Mouse (Mus musculus): ENCODE measurements around the gene Cdk11b. TPM values are rescaled to one million over a fixed set of nuclear protein-coding genes. Genes with fewer than 3 reads are reported as not detected.

Gene Cdk11b
- 10 to 100 TPM; 29.2 to 37.0 (median 30.2) TPM for total RNA-seq (2022)

DNA sequence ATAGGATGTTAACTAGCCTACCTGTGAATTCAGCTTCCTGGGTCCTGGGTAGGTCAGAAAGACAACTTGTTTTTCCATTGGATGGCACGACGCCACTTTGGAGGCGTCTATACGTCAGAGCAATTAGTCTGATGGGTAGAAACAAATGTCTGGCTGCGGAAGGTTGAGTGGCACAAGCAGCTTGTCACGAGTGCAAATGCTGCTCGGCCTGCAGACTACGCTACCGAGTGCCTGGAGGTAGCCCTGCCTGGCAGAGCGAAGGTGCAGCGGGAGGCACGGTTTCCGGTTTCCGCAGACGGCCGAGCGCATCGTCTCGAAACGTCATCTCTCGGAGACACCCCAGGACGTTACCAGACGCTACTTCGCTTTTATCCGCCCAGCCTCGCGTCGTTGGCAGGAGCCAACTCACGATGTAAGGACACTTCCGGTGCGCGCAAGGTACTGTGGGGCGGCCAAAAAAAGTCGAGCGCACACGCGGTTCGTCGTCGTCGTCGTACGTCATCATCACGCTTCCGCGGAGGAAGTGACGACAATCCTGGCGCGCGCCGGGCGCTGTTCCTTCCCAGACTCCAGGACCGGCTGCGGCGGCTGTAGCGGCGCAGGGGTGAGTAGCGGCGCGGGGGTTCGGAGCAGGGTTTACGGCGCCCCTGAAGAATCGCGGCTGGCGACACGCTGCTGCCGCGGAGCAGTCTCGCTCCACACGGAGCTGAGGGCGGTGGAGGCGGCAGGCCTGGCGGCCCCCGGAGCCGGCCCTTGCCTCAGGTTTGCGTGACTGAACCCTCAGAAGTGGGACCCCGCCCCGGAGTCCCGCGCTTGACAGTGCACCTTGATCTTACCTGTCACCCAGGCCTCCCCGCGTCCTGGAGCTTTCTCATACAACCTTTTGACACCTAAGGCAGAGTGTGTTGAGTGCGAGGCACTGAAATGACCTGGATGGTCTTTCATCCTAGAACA, at the start of gene Cdk11b:
Gene Cdk11b, plus strand, starts transcription at position 517 of the 954 bp plus-strand sequence.
- peak; percentile 94 for DNase-seq (ENCODE audit: low spot score)

DNA sequence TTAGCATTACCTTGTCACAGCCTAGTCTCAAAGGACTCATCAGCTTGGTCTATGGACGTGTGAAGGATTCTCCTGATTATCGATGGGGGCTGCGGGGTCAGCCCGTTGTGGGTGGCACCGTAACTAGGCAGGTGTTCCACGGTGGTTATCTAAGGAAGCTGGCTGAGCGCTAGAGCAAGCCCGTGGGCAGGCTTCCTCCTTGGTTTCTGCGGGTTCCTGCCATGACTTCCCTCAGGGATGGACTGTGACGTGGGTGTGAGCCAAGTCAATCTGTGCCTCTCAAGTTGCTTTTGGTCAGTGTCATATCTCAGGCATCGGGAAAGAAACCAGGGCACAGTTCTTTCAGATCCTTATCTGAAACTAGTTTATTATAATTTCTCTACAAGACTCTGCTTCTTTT, 49.7 kb upstream of the Cdk11b start:
- DNase-seq (ENCODE audit: low spot score) = no peak

DNA sequence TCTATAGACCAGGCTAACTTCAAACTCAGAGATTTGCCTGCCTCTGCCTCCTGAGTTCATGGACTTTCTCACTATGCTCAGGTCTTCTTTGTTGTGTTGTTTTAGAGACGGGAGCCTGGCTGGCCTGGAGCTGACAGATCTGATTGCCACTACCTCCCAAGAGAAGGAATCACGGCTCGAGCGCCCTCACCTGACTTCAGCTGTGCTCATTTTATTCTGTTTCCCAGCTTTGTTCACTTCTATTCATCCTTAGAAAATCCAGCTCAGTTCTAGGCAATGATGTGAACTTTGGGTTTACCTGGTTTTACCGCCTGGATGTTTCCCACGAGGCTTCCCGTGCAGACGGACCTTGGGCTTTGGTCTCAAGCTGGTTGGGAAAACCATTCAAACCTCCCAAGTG, 49.1 kb upstream of the Cdk11b start:
- no peak for DNase-seq (ENCODE audit: low spot score)

- DNase-seq (ENCODE audit: low spot score) = no peak
Observed at GRCm38 (mm10) chr4:155577132-155577531, 47.5 kb upstream of the Cdk11b start.

- no peak for DNase-seq (ENCODE audit: low spot score)
Observed at GRCm38 (mm10) chr4:155577741-155578140, 46.9 kb upstream of the Cdk11b start.

- DNase-seq (ENCODE audit: low spot score) = peak; percentile 68
Observed at GRCm38 (mm10) chr4:155578336-155579125, 46.1 kb upstream of the Cdk11b start.

DNA sequence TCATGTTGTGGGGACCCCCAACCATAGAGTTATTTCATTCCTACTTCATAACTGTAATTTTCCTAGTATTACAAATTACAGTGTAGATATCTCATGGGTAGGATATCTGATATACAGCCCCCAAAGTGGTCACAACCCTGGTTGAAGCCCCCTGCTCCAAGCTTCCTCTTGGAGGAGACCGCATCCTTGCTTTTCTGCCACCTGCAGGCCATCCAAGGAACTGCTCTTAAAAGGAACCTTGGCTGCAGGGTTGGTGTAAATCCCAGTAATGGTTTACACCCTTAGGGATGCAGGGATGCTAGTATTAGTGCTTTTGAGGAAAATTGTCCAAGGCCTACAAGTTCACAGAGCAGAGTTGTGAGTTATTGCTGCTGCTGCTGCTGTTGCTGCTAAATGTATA, 44.2 kb upstream of the Cdk11b start:
- peak; percentile 50 for DNase-seq (ENCODE audit: low spot score)

DNA sequence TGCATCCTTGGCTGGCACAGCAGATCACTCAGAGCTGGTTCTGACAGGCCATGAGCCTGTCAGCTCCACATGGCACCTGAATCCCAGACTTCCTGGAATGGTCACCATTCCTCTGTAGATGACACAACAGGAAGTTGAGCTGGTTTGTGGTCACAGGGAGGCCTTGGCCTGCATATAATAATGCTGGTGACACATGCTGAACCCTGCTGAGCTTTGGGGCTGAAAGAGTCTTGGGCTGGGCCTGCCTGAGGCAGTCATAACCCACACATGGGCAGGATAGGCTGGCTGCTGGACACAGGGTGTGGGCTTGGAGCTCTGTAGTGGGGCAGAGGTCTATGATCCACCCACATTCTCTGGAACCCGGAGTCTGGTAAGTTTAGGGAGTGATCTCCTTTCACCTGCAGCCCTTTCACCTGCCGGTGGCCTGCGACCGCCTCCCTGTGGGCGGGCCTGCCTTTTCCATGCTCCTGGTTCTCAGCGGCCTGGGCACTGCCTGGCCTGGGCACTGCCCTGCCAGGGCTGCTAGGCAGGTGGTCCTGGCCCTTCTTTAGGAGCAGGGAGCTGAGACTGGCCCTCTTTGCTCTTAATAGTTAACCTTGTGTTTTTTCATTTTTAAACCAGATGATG, 42.3 kb upstream of the Cdk11b start:
- DNase-seq (ENCODE audit: low spot score) = no peak

- DNase-seq (ENCODE audit: low spot score) = no peak
Observed at GRCm38 (mm10) chr4:155589356-155589755, 35.3 kb upstream of the Cdk11b start.

DNA sequence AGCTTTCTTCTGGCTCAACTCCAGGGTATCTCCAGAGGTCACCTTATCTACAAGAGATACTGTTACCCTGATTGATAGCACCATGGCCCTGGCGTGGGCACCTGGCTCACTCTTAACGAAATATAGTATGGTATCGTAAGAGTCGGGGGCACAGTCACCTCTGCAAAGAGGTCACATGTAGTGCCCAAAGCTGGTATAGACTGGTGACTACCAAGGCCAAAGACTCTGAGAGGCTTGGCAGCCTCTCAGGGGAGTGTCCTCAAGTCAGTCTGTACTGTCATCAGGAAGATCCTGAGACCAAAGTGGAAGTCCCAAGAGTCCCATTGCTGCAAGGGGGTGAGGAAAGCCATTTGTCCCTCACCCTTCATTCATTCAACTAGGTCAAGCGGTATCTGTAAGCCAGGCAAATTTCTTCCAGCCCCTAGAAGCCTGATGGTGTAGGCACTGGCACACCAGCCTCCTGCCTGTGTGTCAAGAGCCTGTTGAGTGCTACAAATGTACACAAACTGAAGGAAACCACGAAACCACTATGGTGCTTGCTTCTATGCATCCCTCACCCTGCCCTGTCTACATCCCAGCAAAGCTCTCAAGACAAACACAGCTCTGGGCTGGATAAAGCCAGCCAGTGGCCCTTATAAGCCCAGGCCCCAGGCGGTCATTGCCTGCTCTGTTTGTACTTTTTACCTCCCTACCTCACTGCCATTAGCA, 33.5 kb upstream of the Cdk11b start:
- no peak for DNase-seq (ENCODE audit: low spot score)

DNA sequence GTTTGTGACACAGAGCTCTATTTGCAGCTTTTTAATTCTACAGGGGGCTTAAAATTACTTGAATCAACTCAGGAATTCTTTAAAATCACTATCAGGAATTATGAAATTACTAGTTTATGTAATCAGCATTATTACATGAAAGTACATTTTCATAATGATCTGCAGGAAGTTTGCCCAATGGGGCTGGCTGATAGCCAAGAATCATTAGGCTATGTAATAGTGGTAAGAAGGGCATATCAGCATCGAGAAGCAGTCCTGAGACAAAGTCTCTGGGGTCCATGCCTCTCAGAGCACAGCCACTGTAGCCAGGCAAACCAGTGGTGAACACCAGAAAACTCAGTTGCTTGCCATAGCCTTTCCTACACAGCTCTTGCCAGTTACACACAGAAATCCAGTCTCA, 30.9 kb upstream of the Cdk11b start:
- DNase-seq (ENCODE audit: low spot score) = no peak

DNA sequence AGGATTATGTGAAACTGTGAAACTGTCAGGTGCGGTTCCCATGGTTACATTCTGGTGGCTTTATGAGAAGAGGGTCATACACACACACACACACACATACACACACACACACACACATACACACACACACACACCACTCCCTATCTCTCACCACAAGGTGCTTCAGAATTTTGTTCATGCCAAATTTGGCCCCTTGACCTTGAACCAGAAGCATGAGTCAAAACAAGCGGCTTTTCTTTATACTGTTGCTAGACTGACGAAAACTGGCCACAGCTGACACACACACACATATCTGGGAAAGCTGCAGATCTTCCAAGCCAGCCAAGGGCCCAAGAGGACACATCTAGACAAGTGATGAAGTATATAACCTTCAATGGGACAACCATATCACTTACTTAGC, 28.9 kb upstream of the Cdk11b start:
- no peak for DNase-seq (ENCODE audit: low spot score)

GRCm38 (mm10) chr4:155596606-155597005, 28.0 kb upstream of the Cdk11b start:
- no peak for DNase-seq (ENCODE audit: low spot score)

DNA sequence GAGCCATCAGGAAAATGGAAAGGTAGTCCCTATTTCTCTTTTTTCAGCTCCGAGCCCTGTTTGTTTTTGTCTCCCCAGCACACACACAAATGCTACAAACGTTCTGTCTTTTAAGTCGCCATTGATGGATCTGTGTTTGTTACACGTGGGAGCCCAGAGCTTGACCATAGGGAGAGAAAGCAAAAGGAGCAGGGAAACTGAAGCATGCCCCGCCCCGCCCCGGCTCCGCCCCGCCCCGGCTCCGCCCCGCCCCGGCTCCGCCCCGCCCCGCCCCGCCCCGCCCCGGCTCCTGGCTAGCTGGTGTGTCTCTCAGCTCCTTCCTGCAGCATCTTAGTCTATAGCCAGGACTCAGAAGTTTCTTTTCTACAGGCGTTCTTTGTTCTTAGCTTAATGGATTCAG, 26.1 kb upstream of the Cdk11b start:
- DNase-seq (ENCODE audit: low spot score) = no peak

DNA sequence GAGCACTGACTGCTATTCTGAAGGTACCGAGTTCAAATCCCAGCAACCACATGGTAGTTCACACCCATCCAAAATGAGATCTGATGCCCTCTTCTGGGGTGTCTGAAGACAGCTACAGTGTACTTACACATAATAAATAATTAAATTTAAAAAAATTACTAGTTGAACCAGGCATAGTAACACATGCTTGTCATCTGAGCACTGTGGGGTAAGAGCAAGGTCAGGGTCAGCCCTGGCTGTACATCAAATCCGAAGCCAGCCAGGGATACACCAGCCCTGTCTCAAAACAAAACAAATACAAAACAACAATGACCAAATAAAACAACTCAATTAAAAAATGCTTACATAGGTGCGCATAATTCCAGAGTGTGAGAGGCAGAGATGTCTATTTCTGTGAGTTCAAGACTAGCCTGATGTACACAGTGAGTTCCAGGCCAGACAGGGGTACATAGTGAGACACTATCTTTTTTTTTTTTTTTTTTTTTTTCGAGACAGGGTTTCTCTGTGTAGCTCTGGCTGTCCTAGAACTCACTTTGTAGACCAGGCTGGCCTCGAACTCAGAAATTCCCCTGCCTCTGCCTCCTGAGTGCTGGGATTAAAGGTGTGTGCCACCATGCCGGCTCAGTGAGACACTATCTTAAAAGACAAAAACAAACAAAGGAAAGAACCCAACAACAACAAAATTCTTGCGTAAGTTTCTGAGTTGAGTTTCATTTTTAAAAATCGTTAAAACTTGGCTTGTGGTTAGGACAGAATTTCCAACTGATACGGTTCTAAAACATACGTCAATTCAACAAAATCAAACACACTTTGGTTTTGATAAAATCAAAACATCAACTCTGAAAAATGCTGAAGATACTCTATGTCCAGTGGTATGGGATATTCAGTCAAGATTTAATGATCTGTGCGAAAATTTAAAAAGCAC, 24.5 kb upstream of the Cdk11b start:
- DNase-seq (ENCODE audit: low spot score) = no peak

- DNase-seq (ENCODE audit: low spot score) = peak; percentile 91
Observed at GRCm38 (mm10) chr4:155601091-155601996, 23.3 kb upstream of the Cdk11b start, which contains the start of gene Slc35e2. Gene Slc35e2, plus strand, starts transcription at chr4:155601416.

DNA sequence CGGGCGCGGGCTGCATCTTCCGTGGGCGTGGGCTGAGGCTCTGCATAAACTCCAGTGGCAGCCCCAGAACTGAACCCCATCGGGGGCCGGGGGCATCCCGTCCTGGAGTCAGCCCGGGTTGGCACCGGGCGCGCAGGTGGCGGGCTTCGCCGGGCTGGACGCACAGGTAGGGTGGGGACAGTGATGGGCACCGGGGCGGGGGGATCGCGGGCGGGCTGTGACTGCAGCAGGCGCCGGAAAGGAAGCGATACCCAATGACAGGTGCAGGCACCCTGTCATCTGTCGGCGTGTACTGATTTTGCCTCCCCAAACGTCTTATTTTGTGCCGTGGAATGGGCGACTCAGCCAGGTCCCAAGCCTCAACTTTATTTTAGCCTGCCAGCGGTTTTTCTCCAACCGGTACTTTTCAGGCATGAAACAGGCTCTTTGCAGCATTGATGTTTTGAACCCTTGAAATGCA, 22.6 kb upstream of the Cdk11b start:
- no peak for DNase-seq (ENCODE audit: low spot score)

DNA sequence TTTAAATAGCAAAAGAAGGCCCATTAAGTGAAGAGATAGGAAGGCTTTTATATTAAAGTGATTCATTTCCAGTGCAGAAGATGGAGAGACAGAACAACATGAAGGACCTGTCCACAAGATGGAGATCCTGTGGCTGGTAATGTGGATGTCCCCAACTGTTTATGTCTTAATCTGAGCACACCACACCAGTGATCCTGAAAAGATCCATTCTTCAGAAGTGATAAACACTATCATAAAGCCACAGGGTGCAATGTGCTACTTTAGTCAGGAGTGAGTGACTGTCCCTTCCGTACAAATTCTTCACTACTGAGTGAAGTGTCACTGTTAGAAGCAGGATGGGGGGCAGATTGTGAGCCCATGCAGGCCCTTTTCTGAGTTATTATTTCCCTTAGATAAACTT, 21.9 kb upstream of the Cdk11b start:
- DNase-seq (ENCODE audit: low spot score) = no peak

DNA sequence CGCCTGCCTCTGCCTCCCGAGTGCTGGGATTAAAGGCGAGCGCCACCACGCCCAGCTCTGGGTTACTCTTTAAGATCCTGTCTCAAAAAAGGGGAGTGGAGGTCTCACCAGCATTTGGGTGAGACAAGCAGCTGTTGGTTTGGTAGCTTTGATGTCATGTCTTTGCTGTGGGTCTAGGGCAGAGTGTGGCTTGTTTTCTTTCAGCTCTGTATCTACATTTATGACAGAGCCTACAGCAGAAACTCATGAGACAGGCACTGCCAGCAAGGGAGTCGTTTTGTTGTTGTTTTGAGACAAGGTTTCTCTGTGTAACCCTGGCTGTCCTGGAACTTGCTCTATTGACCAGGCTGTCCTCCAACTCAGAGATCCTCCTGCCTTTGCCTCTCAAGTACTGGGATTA, 20.9 kb upstream of the Cdk11b start:
- no peak for DNase-seq (ENCODE audit: low spot score)

All from heart, adult 8-10 months (tissue).